Mouse (Mus musculus) bone marrow, adult 2 months (tissue): ENCODE data around the gene Hmg20a. TPM values are rescaled to one million over a fixed set of nuclear protein-coding genes. Genes with fewer than 3 reads are reported as not detected.

ENCODE experiments used
- H3K27ac ChIP-seq: fragments of 200-500 bp; 2 replicates; pipeline ENCODE4 v1.5.1; 2012; ENCODE audit warnings: low read depth, mild to moderate bottlenecking, control low read depth, inconsistent platforms, low read length; ENCODE audit not compliant: control insufficient read depth, poor library complexity, insufficient read depth
- H3K4me1 ChIP-seq: fragments of 200-500 bp; 2 replicates; pipeline ENCODE4 v1.6.1; 2011; ENCODE audit warnings: low read length; ENCODE audit not compliant: control insufficient read depth, insufficient read depth
- H3K4me3 ChIP-seq: fragments of 200-500 bp; replicated peaks from 2 replicates; pipeline ENCODE3; 2011; ENCODE audit warnings: mild to moderate bottlenecking, low read depth, low read length, control low read depth; ENCODE audit not compliant: control insufficient read depth
- CTCF ChIP-seq: fragments of 200-500 bp; IDR thresholded peaks from 2 replicates; pipeline ENCODE4 v1.5.1; 2011; ENCODE audit warnings: low read length, control low read depth; ENCODE audit not compliant: control insufficient read depth, insufficient read depth
- POLR2A ChIP-seq: fragments of 200-500 bp; IDR thresholded peaks from 2 replicates; pipeline ENCODE4 v1.6.1; 2011; ENCODE audit warnings: low read depth, mild to moderate bottlenecking, control low read depth, low read length, borderline replicate concordance; ENCODE audit not compliant: control insufficient read depth
- WGBS: fragments of 180-500 bp; shearing (Covaris S2); methylation state at CpG from one replicate; pipeline ENCODE4 v1.1.7; 2018; 5-methylcytosine and 5-hydroxymethylcytosine counted together
- polyA plus RNA-seq: library from polyadenylated mRNA; stranded (reverse); fragments of >200 nt; gene quantifications from 2 replicates; pipeline ENCODE4 v1.2.4, GENCODE M21; 2011; ENCODE audit warnings: low replicate concordance; ENCODE audit not compliant: missing spikeins, insufficient read depth, insufficient read length

The Hmg20a gene
- polyA plus RNA-seq, 1 experiment = 15.9 TPM

DNA sequence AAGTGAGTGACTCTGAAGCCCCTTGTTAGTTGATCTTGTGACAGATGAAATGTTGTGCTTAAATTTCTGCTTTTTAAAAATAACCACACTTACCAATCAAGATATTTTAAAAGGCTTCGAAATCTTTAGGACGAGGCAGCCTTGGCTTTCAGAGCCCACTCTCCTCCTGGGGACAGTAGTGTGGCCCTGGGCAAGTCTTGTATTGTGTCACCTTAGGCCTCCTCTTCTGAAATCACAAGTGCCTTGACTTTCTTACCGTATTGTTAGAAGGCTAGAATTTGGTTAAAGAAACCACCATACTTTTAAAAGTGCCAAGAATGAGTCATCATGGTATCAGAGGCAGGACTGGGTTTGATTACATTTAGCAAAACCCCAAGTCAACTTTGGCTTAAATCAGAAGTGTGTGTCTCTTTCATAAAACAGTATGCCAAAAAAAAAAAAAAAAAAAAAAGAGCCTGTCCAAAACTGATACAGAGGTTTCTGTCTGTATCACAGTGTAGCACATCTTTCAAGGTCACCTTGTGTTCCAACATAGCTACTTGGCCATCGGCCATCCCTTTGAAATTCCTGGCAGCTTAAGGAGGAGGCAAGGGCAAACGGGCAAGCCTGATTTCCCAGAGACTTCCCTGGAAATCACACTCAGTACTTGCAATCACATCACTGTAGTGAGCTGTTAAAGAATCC lies 78.9 kb downstream of the Hmg20a start:
- Histone ChIP-seq H3K4me3 (no peak overlapping the region), H3K27ac (no peak overlapping the region), H3K4me1 (no peaks in the 10 kb centered on the region; the same call in 1 of the 2 replicates)
- TF ChIP-seq CTCF (no peak), POLR2A (no peak)
- 69% methylated on average over 5 of the region's 5 CpGs for WGBS

DNA sequence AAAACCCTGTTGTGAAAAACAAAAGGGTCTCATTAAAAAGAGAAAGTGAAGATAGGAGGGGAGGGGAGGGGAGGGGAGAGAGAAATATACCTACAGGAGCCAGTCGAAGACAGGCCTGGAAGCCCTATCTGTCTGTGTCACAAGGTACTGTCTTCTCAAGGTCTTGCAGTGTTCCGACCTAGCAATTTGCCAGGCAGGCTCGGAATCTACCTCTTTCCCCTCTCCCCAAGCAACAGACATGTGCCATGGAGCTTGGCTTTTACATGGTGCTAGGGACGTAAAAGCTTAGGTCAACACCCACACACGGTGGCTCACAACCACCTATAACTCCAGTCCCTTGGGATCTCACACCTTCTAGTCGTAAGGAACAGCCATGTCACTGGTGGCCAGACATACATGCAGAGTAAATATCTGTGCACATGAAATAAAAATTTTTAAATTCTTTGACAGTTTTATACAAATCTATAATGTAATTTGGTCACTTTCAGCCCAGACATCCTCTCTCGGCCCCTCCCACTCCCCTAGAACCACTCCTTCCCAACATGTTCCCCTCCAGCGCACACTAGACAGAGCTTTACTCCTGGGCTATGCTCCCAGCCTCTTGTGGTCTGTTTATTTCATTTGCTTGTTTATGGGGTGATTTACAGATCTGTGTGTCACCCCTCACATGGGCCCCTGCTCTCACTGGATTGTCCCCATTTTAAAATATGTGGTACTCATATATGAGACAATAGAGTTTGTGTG lies 81.1 kb downstream of the Hmg20a start:
- Histone ChIP-seq H3K27ac (no peak overlapping the region), H3K4me3 (no peak overlapping the region), H3K4me1 (no peaks in the 10 kb centered on the region; the same call in 1 of the 2 replicates)
- TF ChIP-seq POLR2A = no peak
- no peak for TF ChIP-seq CTCF
- 82% methylated on average over 8 of the region's 8 CpGs for WGBS

DNA sequence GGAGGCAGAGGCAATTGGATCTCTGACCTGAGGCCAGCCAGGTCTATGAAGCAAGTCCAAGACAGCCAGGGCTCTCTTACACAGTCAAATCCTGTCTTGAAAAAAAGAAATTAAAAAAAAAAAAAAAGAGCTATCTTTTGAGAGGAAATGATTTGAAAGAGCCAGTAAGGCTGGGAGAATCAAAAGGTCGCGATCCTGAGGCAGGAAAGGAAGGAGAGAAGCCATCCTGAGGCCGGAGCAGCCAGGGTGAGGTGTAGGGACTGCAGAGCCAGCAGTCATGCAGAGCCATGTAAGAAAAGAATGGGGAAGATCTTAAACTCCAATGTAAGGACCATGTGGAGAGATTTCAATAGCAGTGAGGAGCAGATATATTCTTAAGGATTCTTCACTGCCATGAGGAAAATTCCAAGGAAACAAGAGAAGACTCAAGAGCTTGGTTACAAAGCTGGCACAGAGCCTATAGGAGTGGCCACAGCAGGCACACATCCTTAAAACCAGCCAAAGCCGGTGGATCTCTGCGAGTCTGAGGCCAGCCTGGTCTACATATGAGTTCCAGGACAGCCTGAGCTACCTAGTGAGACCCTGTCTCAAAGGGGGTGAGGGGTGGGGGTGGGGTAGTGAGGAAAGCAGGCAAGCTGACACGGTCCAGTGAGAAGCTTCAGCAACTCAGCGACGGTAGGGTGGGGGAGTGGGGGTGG lies 82.6 kb downstream of the Hmg20a start:
- Histone ChIP-seq H3K27ac (no peak overlapping the region), H3K4me1 (no peaks in the 10 kb centered on the region; the same call in 1 of the 2 replicates), H3K4me3 (no peak overlapping the region)
- WGBS = 86% methylated on average over 8 of the region's 8 CpGs
- TF ChIP-seq POLR2A = no peak
- no peak for TF ChIP-seq CTCF

DNA sequence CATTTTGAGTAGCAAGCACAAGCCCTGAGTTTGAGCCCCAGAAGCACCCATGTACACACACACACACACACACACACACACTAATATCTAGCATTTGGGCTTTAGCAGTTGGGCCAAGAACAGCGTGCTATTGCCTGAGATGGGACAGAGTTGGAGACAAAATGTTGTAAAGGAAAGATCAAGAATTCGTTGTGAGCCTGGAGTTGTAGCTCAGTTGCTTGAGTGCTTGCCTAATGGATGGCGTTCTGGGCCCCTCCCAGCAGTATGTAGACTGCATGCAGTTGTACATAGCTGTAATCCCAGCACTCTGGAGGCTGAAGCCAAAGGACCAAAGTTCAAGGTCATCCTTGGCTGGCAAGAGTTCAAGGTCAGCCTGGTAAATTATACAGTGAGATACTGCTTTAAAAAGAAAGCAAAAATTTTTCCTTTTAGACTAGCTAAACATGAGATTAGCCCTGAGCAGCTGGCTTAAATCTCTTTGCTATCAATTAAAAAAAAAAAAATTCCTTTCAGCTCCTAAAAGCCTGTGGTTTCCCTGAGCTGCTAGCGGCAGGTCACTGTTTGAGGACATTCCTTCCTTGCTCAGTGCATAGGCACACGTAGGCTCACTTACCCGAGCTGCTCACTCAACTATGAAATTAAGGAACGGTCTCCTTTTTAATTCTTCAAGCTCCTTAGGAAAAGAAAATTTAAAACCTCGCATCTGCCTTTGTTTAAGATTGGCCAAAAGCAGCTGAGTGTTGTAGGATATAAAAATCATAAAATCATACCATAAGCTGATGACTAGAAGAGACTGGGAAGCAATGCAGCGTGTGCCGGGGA lies 83.5 kb downstream of the Hmg20a start:
- H3K27ac ChIP-seq = no peak overlapping the region
- TF ChIP-seq CTCF (no peak), POLR2A (no peak)

DNA sequence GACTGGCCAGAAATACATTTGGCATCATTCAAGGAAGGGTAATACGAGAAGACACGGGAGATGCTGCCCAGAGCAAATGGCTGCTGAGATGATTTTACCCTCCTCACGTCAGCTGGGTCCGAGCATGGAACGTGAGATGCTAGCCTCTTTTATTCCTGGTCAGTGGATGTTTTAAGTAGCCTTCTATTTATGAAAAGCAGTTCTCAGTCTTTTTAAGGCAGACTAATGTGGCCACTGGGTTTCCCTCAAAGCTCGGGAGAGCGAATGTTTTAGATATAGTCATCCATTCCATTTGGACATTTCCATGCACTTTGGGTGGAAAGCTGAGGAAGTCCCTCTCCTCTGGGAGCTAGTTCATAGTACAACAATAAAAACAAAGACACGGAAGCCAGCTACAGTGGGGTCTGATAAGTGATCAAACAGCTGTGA lies 84.1 kb downstream of the Hmg20a start:
- Histone ChIP-seq H3K27ac (no peak overlapping the region), H3K4me1 (no peaks in the 10 kb centered on the region; the same call in 1 of the 2 replicates), H3K4me3 (no peak overlapping the region)
- WGBS = 89% methylated on average over 8 of the region's 8 CpGs
- TF ChIP-seq POLR2A = no peak

More for the DNA sequence above, 83.5 kb downstream of the Hmg20a start:
- 82% methylated on average over 10 of the region's 10 CpGs for WGBS
- H3K4me1 ChIP-seq = no peaks in the 10 kb centered on the region; the same call in 1 of the 2 replicates
- H3K4me3 ChIP-seq = no peak overlapping the region

DNA sequence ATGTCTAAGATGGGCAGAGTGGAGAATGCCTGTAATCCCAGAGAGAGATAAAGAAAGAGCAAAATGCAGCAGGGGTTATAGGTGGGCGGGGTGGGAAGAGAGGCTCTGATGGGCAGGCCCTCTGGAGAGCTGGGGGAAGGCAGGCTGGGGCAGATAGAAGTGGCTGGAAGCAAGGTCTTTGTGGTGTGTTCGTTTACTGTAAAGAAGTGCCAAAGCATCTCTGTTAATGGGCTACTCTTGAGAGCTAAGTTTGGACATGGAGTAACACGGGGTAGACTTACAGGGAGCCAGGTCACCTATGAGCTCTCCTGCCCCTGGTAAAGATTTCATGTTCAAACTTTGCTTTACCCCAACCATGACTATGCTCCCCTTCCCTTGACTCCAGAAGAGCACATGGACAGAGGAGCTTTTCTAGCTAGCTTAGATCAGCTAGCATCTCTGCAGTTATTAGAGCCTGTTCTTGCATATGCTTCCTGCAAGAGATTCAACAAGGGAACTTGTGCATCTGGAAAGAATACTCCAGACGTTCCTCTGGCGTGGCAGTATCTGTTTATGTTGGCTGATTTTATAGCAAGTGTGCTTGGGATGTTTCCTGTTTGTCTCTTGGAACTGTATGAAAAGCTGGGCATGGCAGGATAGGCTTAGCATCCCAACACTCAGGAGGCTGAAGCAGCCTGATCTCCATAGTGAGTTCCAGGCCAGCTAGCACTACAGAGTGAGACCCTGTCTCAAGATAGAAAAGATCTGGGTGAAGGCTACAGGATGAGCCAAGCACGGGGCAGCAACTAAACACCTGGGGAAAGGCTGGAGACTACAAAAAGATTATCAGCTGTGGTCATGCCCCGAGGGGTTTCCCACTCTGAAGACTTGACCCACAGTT lies 85.5 kb downstream of the Hmg20a start:
- Histone ChIP-seq H3K4me3 (no peak overlapping the region), H3K4me1 (no peaks in the 10 kb centered on the region; the same call in 1 of the 2 replicates), H3K27ac (no peak overlapping the region)
- TF ChIP-seq CTCF (no peak), POLR2A (no peak)
- WGBS = 70% methylated on average over 7 of the region's 7 CpGs

DNA sequence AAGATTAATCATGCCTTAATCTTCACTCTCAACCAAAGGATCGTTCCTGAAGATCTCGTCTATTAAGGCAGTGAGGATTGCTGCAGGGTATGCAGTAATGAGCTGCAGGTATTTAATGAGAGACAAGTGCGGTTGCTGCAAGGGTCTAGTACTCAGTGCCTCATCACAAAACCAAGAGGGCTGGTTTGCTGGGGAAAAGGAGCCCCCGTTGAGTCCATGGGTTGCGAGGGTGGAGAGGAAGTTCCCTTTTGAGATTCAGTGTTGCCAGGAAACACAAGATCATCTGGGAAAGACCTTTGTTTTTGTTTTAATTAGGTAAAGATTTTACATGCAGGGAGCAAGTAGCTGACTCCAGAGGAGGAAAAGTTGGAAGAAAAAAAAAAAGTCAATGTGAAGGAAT lies 86.1 kb downstream of the Hmg20a start:
- Histone ChIP-seq H3K27ac (no peak overlapping the region), H3K4me1 (no peaks in the 10 kb centered on the region; the same call in 1 of the 2 replicates), H3K4me3 (no peak overlapping the region)
- WGBS = 63% methylated on average over 5 of the region's 5 CpGs
- TF ChIP-seq CTCF = no peak
- TF ChIP-seq POLR2A = no peak
